Mouse (Mus musculus) frontal cortex, adult (tissue): ENCODE measurements around the gene Cby3.

Experiments used
- ATAC-seq: cut with Nextera tagmentation; 2 replicates; pipeline ENCODE4 v1.9.2; 2017; ENCODE audit warnings: mild to moderate bottlenecking, moderate library complexity, mixed read lengths; ENCODE audit not compliant: low TSS enrichment

Cby3 gene

DNA sequence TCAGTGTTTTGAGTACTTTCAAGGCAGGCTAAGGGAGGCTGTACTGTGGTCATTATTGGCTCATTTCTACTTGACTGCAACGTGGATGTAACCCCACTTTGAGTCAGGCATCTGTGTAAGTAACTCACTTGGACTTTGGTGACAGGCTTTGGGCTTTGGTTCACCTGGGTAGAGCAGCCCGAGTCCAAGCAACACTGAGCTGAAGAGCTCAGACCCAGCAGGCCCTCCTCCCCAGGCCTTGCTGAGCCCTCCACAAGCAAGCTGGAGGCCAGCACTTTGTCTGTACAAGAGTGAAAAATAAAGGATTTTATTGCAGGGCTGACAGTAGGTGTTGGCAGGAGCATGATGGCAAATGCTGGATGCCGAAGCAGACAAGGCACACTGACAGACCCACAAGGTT, 34.7 kb downstream of the Cby3 start:
- no peak for ATAC-seq

DNA sequence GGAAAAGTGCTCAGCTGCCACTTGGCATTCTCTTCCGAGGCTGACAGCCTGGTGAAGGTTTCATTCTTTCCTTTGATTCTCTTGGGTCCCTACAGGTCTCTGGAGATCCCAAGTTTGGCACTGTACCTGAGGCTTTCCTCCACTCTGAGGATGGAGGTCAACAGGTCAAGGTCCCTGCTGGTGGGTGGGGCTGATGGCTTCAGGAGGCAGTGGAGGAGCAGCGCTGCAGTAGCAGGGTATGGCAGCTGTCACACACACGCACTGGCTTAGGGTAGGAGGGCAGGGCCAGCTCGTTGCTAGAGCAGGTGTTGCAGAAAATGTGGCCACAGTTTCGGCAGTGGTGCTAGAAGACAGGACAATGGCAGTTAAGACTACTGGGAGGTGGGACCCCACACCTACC, 35.4 kb downstream of the Cby3 start:
- no peak for ATAC-seq

DNA sequence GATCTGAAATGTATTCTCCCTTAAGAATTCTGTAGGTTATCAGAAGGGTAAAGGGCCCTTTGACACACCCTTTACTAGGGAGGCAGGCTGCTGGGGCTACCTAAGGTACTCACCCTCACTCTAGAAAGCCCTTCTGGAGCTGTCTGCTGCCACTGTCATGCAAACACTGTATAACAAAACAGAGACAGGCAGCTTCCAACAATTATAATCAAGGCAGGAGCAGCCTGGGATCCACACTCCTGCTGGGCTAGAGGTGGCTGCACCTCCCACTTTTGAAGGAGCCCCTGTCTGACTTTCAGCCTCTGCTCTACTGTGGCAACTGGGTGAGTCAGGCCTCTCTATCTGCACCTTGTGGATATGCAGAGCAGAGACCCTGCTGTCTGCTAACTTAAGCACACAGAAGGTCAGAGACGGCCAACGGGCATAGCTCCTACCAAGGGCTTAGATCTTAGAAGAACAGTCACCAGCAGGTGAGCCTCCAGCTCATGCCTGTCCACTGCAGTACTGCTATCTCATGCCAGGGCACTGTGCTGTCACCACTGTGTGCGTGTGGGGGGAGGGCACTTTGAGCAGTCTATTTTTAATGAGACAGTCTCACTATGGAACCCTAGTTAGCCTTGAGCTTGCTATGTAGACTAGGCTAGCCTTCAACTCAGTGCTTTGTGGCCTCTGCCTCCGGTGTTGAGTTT, 37.2 kb downstream of the Cby3 start:
- no peak for ATAC-seq

DNA sequence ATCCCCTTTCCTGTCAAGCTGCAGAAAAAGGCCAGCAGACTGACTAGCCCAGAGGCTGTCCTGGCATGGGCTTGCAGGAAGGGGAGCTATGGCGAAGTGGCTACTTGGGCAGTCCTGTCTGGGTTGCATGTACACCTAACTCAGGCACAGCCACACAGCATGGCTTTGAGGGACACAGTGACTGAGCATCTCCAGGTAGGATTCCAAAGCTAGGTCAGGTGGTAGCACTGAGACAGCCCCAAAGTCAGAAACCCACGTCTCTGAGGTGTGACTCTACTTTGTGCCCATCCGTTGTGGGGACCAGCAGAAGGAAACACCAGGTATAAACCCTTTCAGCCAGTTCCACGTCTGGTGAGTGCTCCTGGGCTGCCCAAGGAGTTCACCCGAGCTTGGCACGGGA, 39.0 kb downstream of the Cby3 start:
- ATAC-seq = no peak

DNA sequence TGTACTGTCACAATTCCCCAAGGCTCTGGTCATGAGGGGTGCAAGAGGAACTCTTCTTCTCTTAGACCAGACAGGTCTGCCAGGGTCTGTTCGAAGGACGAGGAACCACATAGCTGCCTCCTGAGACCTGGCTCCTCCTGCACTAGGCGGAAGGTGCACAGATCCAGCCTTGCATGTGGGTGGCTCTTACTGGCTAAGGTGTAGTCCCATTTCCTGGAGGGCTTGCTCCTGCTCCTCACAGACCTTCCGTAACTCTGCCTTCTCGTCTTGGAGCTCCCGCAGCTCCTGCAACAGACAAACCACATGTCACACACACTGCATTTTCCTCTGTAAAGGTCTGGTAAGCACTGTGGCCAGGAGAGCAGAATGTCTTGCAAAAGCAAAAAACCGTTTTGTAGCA, 40.5 kb downstream of the Cby3 start:
- no peak for ATAC-seq

DNA sequence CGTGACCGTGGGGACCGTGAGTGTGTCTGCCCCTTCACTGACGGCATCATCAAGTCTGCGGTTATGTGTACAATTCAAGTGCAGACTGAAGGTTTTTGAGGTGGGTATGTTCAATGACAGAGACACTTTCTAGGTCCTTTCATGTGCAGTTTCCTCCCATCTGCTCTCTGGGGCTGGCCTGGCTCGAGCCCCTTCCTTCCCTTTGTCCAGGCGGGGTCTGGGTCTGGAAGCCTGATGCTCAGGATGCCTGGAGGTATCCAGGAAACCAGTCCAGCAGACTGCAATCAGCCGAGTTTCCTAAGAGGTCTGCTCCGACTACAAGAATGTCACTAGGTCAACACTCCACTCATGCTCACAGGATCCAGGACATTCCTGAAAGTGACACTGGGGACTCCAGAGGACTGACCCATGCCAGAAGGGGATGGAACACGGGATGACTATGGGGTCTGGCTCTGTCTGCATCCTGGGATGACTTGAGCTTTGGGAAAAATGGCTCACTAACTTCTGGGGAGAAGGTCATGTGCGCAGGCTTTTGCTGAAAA, 42.6 kb downstream of the Cby3 start:
- ATAC-seq = peak; percentile 16; the same call in 1 of the 2 replicates

DNA sequence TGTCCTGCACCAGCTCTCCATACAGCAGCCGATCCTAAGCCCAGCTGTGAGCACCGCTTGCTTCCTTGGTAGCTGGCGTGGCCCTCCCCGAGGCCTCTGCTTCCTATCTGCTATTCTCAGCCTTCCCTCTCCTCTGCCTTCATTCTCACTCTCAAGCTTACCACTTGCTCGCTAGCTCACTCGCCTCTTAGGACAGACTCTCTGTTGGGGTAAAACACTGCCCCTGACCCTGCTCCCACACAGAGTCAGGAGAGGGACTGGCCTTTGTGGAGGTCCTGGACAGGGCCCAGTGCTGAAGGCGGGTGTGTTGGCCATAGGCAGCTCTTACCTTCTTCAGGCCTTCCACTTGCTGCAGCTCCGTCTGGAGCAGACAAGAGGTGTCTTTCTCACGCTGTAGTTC, 43.1 kb downstream of the Cby3 start:
- ATAC-seq = no peak; the same call in 1 of the 2 replicates

DNA sequence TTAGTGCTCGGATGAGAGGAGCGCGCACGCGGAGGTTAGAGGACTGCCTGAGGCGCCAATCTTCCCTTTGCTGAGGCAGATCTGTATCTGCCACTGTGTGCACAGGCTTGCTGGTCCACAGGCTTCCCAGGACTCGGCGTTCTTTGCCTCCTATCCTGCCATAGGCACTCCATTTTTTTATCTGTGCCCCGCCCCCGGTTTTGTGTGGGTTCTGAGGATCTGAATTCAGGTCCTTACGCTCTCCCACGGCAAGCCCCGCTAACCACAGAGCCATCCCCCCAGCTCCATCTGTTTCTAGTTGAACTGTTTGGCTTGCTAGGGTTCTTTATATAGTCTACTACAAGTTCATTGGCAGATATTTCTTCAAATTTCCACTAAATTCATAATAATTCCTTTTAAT, 44.5 kb downstream of the Cby3 start:
- no peak for ATAC-seq

DNA sequence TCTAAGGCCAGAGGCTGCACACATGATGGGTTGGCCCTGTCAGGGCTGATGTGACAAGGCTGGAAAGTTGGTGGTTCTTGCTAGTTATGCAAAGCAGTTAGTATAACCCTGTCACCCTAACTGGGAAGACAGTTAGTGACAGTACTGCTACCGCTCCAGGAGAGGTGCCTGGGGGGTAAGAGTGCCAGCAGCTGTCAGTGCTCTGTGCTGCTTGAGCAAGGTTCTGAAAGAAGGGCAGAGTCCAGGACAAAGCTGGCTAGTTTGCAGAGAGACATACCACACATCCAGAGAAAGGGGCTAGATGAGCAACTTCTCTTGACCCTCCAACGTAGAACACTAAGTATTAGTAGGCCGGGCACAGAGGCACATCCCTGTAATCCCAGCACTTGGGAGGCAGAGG, 48.2 kb downstream of the Cby3 start:
- ATAC-seq = no peak

DNA sequence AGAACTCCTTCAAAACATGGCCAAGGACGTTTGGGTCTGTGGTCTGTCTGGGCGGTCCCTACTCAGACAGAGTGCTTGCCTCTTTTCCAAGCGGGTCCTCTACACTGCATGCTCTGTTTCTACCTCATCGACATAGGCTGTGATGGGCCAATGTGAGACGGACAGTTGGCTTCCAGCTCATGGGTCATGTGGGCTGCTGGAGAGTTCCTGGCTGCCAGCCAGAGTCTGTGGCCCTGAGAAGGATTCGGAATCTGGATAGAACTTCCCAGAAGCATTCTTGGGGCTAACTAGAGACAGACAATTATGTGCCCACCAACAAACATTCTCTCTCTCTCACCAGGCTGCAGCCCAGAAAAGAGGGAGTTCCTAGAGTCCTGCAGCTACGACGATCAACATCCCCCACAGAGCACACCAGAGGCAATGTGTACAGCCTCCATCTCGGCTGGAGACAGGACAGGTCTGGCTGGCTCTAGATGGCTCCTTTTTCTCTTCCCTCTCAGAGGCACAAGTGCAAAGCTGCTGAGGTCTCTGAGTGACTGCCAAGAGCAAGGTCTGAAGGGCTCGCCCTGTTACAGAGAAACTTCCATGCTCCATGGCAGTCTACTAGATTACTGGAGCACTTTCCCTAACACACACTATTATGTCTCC, 49.2 kb downstream of the Cby3 start:
- ATAC-seq = no peak

DNA sequence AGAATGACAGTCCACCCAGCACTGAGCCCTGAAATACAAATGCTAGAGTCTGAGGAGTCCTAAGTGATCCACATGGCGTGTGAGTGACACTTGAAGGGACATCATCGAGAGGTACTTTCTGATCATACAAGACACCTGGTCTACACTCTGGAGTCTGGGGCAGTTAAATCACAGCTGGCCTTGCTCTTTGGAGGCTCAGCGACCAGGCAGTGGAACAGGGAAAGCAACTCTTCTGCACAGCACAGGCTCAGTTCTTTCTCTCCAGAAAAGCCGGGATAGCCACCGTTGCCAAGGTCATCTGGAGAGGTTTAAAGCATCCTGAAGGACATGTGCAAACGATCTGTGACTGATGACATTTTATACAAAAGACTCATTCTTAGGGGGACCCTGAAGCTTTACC, 53.0 kb downstream of the Cby3 start:
- ATAC-seq = no peak
